Mouse (Mus musculus): ENCODE measurements around the gene Lao1.

- TF ChIP-seq POLR2A (IDR thresholded peaks at IDR 0.05; ENCODE audit: control insufficient read depth, extremely low read depth, insufficient read depth, low read length, poor library complexity), result no peak
- no peak for TF ChIP-seq CTCF (IDR thresholded peaks at IDR 0.05; ENCODE audit: borderline replicate concordance, control insufficient read depth, extremely low read depth, insufficient read depth, low read length, poor library complexity)
These were observed 47.1 kb downstream of the Lao1 start for GRCm38 (mm10) chr4:119008476-119008875.
